Mouse (Mus musculus) G1E (cell line): ENCODE measurements around the gene Creb5.

Experiments
- CTCF ChIP-seq: IDR thresholded peaks from 2 replicates; pipeline ENCODE4 v1.5.1; 2012; ENCODE audit warnings: low read depth, low read length, inconsistent platforms, mixed read lengths
- GATA1 ChIP-seq: IDR thresholded peaks from 2 replicates; pipeline ENCODE4 v1.6.1; 2012; ENCODE audit warnings: borderline replicate concordance, low read length, inconsistent platforms, mixed read lengths
- GATA2 ChIP-seq: IDR thresholded peaks from 2 replicates; pipeline ENCODE4 v1.6.1; 2012; ENCODE audit warnings: low read depth, low read length, inconsistent platforms, borderline replicate concordance
- POLR2AphosphoS5 ChIP-seq: IDR thresholded peaks from 2 replicates; pipeline ENCODE4 v1.6.1; 2012; ENCODE audit warnings: low read depth, low read length, inconsistent platforms; ENCODE audit not compliant: insufficient replicate concordance
- TAL1 ChIP-seq: conservative IDR thresholded peaks from 2 replicates; pipeline ENCODE4 v1.6.1; 2012; ENCODE audit warnings: low read depth, low read length, inconsistent platforms, mixed read lengths

DNA sequence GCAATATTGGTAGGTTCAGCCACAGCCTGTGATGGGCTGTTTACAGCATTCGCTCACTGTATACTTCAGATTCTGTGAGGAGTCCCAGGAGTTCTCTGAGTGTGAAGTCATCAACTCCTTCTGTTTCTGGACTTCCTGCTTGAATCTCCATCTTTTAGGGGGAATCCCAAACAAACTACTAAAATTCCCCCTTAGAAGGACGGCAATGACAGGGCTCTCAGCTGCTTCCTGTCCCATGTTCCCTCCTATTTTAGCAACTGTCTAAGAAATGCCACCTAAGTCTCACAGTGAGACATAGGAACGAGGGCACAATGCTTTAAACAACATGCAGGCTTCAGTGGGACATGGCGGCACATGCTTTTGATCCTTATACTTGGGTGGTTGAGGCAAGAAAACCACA is 204.3 kb downstream of the Creb5 start:
- TF ChIP-seq CTCF (no peak), GATA1 (no peak), TAL1 (no peak), GATA2 (no peak), POLR2AphosphoS5 (no peak)
